Comparison of ENCODE assay signal across 8 mouse cellular contexts in genomic region chr2:180104659-180105377, GRCm38 (mm10). TPM values are rescaled to one million over a fixed set of nuclear protein-coding genes. Genes with fewer than 3 reads are reported as not detected.
DNase-seq lines count a peak whose midpoint lies in the region; ATAC-seq and TF ChIP-seq lines count a peak whose summit lies in the region.

No protein-coding gene starts in this region.

- 6% methylated on average over 24 of the region's 24 CpGs for WGBS in heart, embryonic 13.5 days
- WGBS in heart, postnatal 0 days: 11% methylated on average over 24 of the region's 24 CpGs

- intact Hi-C loops in heart, postnatal 10 days (cut with DNase I): no loop called here

- peak overlapping the region; percentile 98 for H3K4me2 ChIP-seq in heart, embryonic 13.5 days
- H3K4me2 ChIP-seq in heart, postnatal 0 days (ENCODE audit: low read depth, low read length): peak overlapping the region; percentile 95

- H3K4me1 ChIP-seq in heart, embryonic 13.5 days: peaks cover 20% of the 10 kb centered on the region
- H3K4me1 ChIP-seq in heart, postnatal 0 days (ENCODE audit: control insufficient read depth, insufficient read depth): 0 out of 2 replicates have a peak, but pooled peaks cover 14% of the 10 kb centered on the region
- peaks cover 73% of the 10 kb centered on the region for H3K4me1 ChIP-seq in megakaryocyte, embryonic 14.5 days

- TF ChIP-seq EP300 in heart, postnatal 0 days (IDR thresholded peaks at IDR 0.05; ENCODE audit: low read depth): no peak

- H3K27ac ChIP-seq in heart, embryonic 13.5 days (replicated peaks): no peak overlapping the region
- H3K27ac ChIP-seq in heart, postnatal 0 days (ENCODE audit: low read depth): no peak overlapping the region

- H3K9ac ChIP-seq in heart, embryonic 13.5 days: no peak overlapping the region
- H3K9ac ChIP-seq in heart, postnatal 0 days (replicated peaks; ENCODE audit: low read depth, low read length): no peak overlapping the region

- no peak for TF ChIP-seq CTCF in heart, postnatal 0 days (IDR thresholded peaks at IDR 0.05; ENCODE audit: low read depth)

- H3K9me3 ChIP-seq in heart, embryonic 13.5 days: no peaks in the 10 kb centered on the region
- no peaks in the 10 kb centered on the region for H3K9me3 ChIP-seq in heart, postnatal 0 days (replicated peaks; ENCODE audit: control insufficient read depth, low read length)
- H3K9me3 ChIP-seq in megakaryocyte, embryonic 14.5 days: no peaks in the 10 kb centered on the region

- no peak for ATAC-seq in heart, embryonic 13.5 days (ENCODE audit: extremely low read depth, insufficient number of reproducible peaks, low FRiP score, low TSS enrichment)
- ATAC-seq in heart, postnatal 0 days (ENCODE audit: insufficient read depth, low read depth): peak; percentile 43; the same call in 1 of the 2 replicates

- no peak for DNase-seq in heart, postnatal 10 days
- DNase-seq in R1 (ENCODE audit: low read depth, low spot score): peak; percentile 67
- DNase-seq in heart, postnatal 0 days (ENCODE audit: low spot score): no peak
- DNase-seq in layer of hippocampus, adult 11-12 months (ENCODE audit: low spot score): no peak
- no peak for DNase-seq in layer of hippocampus, adult 18-20 months (ENCODE audit: low spot score in 2 of 2)
- no peak for DNase-seq in spleen, postnatal 4 days (ENCODE audit: low spot score in 2 of 2)

- H3K27me3 ChIP-seq in heart, embryonic 13.5 days (replicated peaks): peaks cover 74% of the 10 kb centered on the region
- H3K27me3 ChIP-seq in heart, postnatal 0 days (ENCODE audit: control insufficient read depth, insufficient read depth, low read length): peaks cover 61% of the 10 kb centered on the region
- peaks cover 77% of the 10 kb centered on the region for H3K27me3 ChIP-seq in megakaryocyte, embryonic 14.5 days (replicated peaks)

- H3K36me3 ChIP-seq in heart, embryonic 13.5 days: no peaks in the 10 kb centered on the region
- no peaks in the 10 kb centered on the region for H3K36me3 ChIP-seq in heart, postnatal 0 days (replicated peaks; ENCODE audit: control insufficient read depth, insufficient read depth, low read length)
- no peaks in the 10 kb centered on the region for H3K36me3 ChIP-seq in megakaryocyte, embryonic 14.5 days (replicated peaks; ENCODE audit: low read length)

- H3K4me3 ChIP-seq in heart, embryonic 13.5 days: peak overlapping the region; percentile 65
- peak overlapping the region; percentile 59 for H3K4me3 ChIP-seq in heart, postnatal 0 days (ENCODE audit: low read depth, low read length)
- H3K4me3 ChIP-seq in megakaryocyte, embryonic 14.5 days (replicated peaks): peak overlapping the region; percentile 89

RNA-seq across cellular contexts. Expression of gene Hrh3, which starts 0.5 kb away (rescaled TPM):
- not detected in 2 replicates for polyA plus RNA-seq in heart, embryonic 13.5 days (2015; fragmentation: Nextera tagmentation; extraction: Ambion mirVana)
- total RNA-seq in heart, postnatal 10 days (2021): not detected
- not detected in 2 replicates for total RNA-seq in heart, postnatal 0 days (2014; rRNA removed; ENCODE audit: low replicate concordance)
- polyA plus RNA-seq in heart, postnatal 0 days (2015; fragmentation: Nextera tagmentation; extraction: Ambion mirVana): not detected in 2 replicates
- not detected in 2 replicates for polyA plus RNA-seq in megakaryocyte, embryonic 14.5 days (2012; ENCODE audit: insufficient read depth, low replicate concordance)
- total RNA-seq in layer of hippocampus, adult 18-20 months (2021): 10 to 100 TPM; 49.0 to 63.4 TPM

RNA-seq across cellular contexts. Expression of gene Osbpl2, which starts 14.3 kb away (rescaled TPM):
- 34.1 and 37.8 TPM in 2 replicates for polyA plus RNA-seq in heart, embryonic 13.5 days (2015; fragmentation: Nextera tagmentation; extraction: Ambion mirVana)
- total RNA-seq in heart, postnatal 10 days (2021): 10 to 100 TPM; 31.2 to 37.0 TPM
- total RNA-seq in heart, postnatal 0 days (2014; rRNA removed; ENCODE audit: low replicate concordance): 22.0 and 30.2 TPM in 2 replicates
- 32.4 and 34.4 TPM in 2 replicates for polyA plus RNA-seq in heart, postnatal 0 days (2015; fragmentation: Nextera tagmentation; extraction: Ambion mirVana)
- polyA plus RNA-seq in megakaryocyte, embryonic 14.5 days (2012; ENCODE audit: insufficient read depth, low replicate concordance): 6.4 and 18.4 TPM in 2 replicates
- 10 to 100 TPM; 47.6 to 47.9 TPM for total RNA-seq in layer of hippocampus, adult 18-20 months (2021)

RNA-seq across cellular contexts. Expression of gene Mtg2, which starts 34.4 kb away (rescaled TPM):
- 23.9 and 24.8 TPM in 2 replicates for polyA plus RNA-seq in heart, embryonic 13.5 days (2015; fragmentation: Nextera tagmentation; extraction: Ambion mirVana)
- 10 to 100 TPM; 15.5 to 16.0 TPM for total RNA-seq in heart, postnatal 10 days (2021)
- 15.7 and 33.9 TPM in 2 replicates for total RNA-seq in heart, postnatal 0 days (2014; rRNA removed; ENCODE audit: low replicate concordance)
- 21.3 and 22.9 TPM in 2 replicates for polyA plus RNA-seq in heart, postnatal 0 days (2015; fragmentation: Nextera tagmentation; extraction: Ambion mirVana)
- 2.3 and 13.9 TPM in 2 replicates for polyA plus RNA-seq in megakaryocyte, embryonic 14.5 days (2012; ENCODE audit: insufficient read depth, low replicate concordance)
- total RNA-seq in layer of hippocampus, adult 18-20 months (2021): 10 to 100 TPM; 17.9 to 18.9 TPM

Comparison
In these comparisons a context has a peak if more than half of its experiments do, and no peak if none do; other contexts are left out.
1. RNA of gene Hrh3, which starts 0.5 kb away (total RNA-seq): 49.0 to 63.4 TPM in layer of hippocampus, adult 18-20 months; not detected in heart, postnatal 10 days and not detected in heart, postnatal 0 days; every median in the first group is over 10 times any median in the second.
2. Peak in every context shown above with its lines, with median percentiles within 50 percentile points of each other: H3K4me3 ChIP-seq.